Mouse (Mus musculus): ENCODE results near the gene Srrt. TPM values are rescaled to one million over a fixed set of nuclear protein-coding genes. Genes with fewer than 3 reads are reported as not detected.

Srrt gene
- polyA plus RNA-seq (2016; fragmentation: Nextera tagmentation; extraction: Ambion mirVana) = 175 and 186 TPM in 2 replicates

GRCm38 (mm10) chr5:137307071-137307912 lies at the start of gene Srrt:
Gene Srrt (minus strand): TSS chr5:137307674.
- peak within 1 kb of the TSS; percentile 98 for H3K27ac ChIP-seq
- peaks cover 39% of the 10 kb centered on the region for H3K4me1 ChIP-seq (replicated peaks)
- H3K36me3 ChIP-seq = peaks cover 77% of the 10 kb centered on the region
- H3K27me3 ChIP-seq (ENCODE audit: insufficient read depth, poor library complexity, severe bottlenecking) = no peaks in the 10 kb centered on the region
- peaks cover 8% of the 10 kb centered on the region; the same call in 1 of the 2 replicates for H3K9me3 ChIP-seq
- WGBS = under 1% methylated on average over 72 of the region's 72 CpGs
- peak within 1 kb of the TSS; percentile 92 for H3K4me3 ChIP-seq
- DNase-seq (ENCODE audit: low spot score) = peak; percentile 94

- no peak for DNase-seq (ENCODE audit: low spot score)
- Histone ChIP-seq H3K9me3 (no peaks in the 10 kb centered on the region), H3K27me3 (ENCODE audit: insufficient read depth, poor library complexity, severe bottlenecking) (no peaks in the 10 kb centered on the region), H3K27ac (no peak overlapping the region), H3K4me1 (replicated peaks) (peaks cover 46% of the 10 kb centered on the region), H3K36me3 (peaks cover 68% of the 10 kb centered on the region), H3K4me3 (no peak overlapping the region)
- 90% methylated on average over 17 of the region's 17 CpGs for WGBS
Measured at GRCm38 (mm10) chr5:137354091-137354490, 46.6 kb upstream of the Srrt start.

DNA sequence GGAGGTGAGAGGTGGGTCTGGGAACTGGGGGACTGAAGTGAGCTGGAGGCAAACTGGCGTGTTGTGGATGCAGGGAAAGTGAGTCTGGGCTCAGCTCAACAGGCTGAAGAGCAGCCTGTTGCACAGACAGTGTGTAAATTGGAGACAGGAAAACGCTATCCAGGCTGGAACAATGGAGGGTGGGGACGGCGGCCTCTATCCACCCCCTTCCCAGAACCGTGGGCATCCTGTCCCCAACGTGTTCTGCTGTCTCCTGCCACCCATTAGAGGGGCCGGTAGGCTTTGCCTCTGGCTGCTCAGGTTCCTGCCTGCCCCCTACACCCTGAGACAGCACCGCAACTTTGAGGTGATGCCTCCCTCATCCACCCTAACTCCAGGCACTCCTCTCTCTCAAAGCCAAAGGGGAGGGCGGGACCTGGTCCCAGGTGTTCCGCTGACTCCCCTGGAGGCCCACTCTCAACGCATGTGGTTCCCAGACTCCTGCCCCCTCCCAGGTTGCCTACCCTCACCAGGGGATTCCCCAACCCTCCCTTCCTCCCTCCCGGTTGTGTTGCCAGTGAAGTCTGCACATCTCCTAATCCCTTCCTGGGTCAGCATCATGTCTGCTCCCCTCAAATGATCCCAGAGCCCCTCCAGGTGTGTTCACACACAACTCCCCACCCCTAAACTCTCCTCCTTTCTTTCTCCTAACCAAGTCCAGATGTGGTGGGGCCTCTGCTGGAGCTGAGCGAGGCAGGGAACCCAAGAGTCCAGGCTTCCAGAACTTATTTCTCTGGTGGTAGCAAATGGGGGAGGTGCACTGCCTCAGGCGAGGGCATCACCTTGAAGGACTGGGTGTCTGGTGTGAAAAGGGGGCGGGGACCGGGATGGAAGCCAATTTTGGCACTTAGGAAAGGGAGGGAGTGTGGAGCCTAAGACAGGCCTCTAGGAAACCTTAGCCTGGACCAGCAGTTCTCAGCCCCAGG lies 44.8 kb upstream of the Srrt start:
- 20% methylated on average over 16 of the region's 16 CpGs for WGBS
- Histone ChIP-seq H3K27me3 (ENCODE audit: insufficient read depth, poor library complexity, severe bottlenecking) (no peaks in the 10 kb centered on the region), H3K4me3 (peak overlapping the region; percentile 94), H3K27ac (peak overlapping the region; percentile 98), H3K36me3 (peaks cover 50% of the 10 kb centered on the region), H3K4me1 (replicated peaks) (peaks cover 60% of the 10 kb centered on the region), H3K9me3 (no peaks in the 10 kb centered on the region)
- DNase-seq (ENCODE audit: low spot score) = no peak

GRCm38 (mm10) chr5:137351394-137351793 lies 43.9 kb upstream of the Srrt start:
- Histone ChIP-seq H3K4me1 (replicated peaks) (peaks cover 64% of the 10 kb centered on the region), H3K27ac (peak overlapping the region; percentile 98), H3K4me3 (peak overlapping the region; percentile 94), H3K27me3 (ENCODE audit: insufficient read depth, poor library complexity, severe bottlenecking) (no peaks in the 10 kb centered on the region), H3K36me3 (peaks cover 41% of the 10 kb centered on the region), H3K9me3 (no peaks in the 10 kb centered on the region)
- whole genome bisulfite sequencing = 10% methylated on average over 4 of the region's 4 CpGs
- no peak for DNase-seq (ENCODE audit: low spot score)

- under 1% methylated on average over 8 of the region's 8 CpGs for WGBS
- H3K9me3 ChIP-seq = no peaks in the 10 kb centered on the region
- H3K4me1 ChIP-seq (replicated peaks) = peaks cover 67% of the 10 kb centered on the region
- H3K4me3 ChIP-seq = peak overlapping the region; percentile 94
- DNase-seq (ENCODE audit: low spot score) = peak; percentile 39
- H3K36me3 ChIP-seq = peaks cover 37% of the 10 kb centered on the region
- no peaks in the 10 kb centered on the region for H3K27me3 ChIP-seq (ENCODE audit: insufficient read depth, poor library complexity, severe bottlenecking)
- H3K27ac ChIP-seq = peak overlapping the region; percentile 98
Measured at GRCm38 (mm10) chr5:137351058-137351380, 43.5 kb upstream of the Srrt start.

DNA sequence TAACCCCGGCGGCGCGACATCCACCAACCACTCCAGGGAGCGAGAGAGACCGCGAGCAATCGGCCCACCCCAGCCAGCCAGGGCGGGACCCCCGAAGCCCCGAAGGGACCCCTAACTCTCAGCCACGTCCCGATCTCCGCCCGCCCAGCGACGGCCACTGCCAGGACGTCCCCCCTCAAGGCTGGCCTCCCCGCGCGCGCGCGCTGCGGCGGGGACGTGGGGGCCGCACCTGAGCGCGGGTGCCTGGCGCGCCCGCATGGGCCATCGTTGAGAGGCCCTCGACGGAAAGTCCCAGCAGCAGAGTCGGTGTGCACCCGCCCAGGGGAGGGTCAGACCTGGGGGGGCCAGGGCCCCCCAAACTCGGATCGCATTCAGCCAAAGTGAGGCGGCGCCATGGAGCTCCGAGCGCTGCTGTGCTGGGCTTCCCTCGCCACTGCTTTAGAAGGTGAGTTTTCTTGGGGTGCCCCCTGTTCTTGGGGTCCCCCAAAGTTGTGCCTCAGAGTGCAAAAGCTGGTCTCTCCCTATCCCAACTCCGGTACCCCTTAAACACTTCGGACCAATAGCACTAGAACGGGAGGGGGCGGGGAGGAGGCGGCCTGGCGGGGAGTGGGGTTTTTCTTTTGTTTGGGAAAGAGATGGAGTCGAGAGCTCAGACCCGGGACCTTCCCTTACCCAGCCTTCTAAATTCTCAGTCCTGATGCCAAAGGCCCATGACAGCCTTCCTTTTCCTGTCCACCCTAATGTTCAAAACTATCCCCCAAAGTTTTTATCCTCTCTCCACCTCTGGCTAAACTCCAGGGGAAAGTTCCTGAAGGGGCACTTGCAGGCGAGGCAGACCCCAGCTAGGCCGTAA lies 43.0 kb upstream of the Srrt start:
- no peaks in the 10 kb centered on the region for H3K27me3 ChIP-seq (ENCODE audit: insufficient read depth, poor library complexity, severe bottlenecking)
- H3K9me3 ChIP-seq = no peaks in the 10 kb centered on the region
- WGBS = under 1% methylated on average over 55 of the region's 55 CpGs
- peak overlapping the region; percentile 94 for H3K4me3 ChIP-seq
- peaks cover 31% of the 10 kb centered on the region for H3K36me3 ChIP-seq
- peaks cover 72% of the 10 kb centered on the region for H3K4me1 ChIP-seq (replicated peaks)
- peak; percentile 43 for DNase-seq (ENCODE audit: low spot score)
- H3K27ac ChIP-seq = peak overlapping the region; percentile 98

- peaks cover 23% of the 10 kb centered on the region for H3K36me3 ChIP-seq
- H3K9me3 ChIP-seq = no peaks in the 10 kb centered on the region
- WGBS = 1% methylated on average over 32 of the region's 32 CpGs
- no peaks in the 10 kb centered on the region for H3K27me3 ChIP-seq (ENCODE audit: insufficient read depth, poor library complexity, severe bottlenecking)
- DNase-seq (ENCODE audit: low spot score) = peak; percentile 96
- peaks cover 74% of the 10 kb centered on the region for H3K4me1 ChIP-seq (replicated peaks)
- H3K4me3 ChIP-seq = peak within 1 kb of the TSS; percentile 94
- peak within 1 kb of the TSS; percentile 98 for H3K27ac ChIP-seq
Measured at GRCm38 (mm10) chr5:137349384-137350204, 42.1 kb upstream of the Srrt start, which contains the start of gene Ephb4. Gene Ephb4 (plus strand): TSS chr5:137350109.

GRCm38 (mm10) chr5:137348482-137349383 lies 41.3 kb upstream of the Srrt start:
- under 1% methylated on average over 33 of the region's 33 CpGs for WGBS
- Histone ChIP-seq H3K36me3 (peaks cover 14% of the 10 kb centered on the region), H3K27ac (peak overlapping the region; percentile 98), H3K4me1 (replicated peaks) (peaks cover 71% of the 10 kb centered on the region), H3K9me3 (no peaks in the 10 kb centered on the region), H3K4me3 (peak overlapping the region; percentile 94), H3K27me3 (ENCODE audit: insufficient read depth, poor library complexity, severe bottlenecking) (no peaks in the 10 kb centered on the region)
- DNase-seq (ENCODE audit: low spot score) = peak; percentile 69

DNA sequence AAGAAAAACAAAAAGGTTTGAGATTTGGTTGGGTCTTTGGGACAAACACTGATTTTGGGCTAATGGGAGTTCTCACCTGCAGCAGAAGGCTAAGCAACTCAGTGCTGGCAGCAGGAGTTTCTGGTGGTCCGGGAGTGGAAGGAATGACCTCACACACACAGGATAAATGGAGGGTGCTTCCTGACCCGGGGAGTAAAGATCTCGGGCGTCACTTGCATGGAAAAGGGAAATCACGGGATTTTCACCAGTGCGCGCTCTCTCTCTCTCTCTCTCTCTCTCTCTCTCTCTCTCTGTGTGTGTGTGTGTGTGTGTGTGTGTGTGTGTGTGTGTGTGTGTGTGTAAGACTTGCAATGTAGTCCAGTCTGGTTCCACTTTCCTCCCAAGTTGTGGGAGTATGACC lies 40.4 kb upstream of the Srrt start:
- Histone ChIP-seq H3K27ac (peak overlapping the region; percentile 98), H3K4me3 (peak overlapping the region; percentile 94), H3K36me3 (0 out of 2 replicates have a peak, but pooled peaks cover 8% of the 10 kb centered on the region), H3K4me1 (replicated peaks) (peaks cover 66% of the 10 kb centered on the region), H3K9me3 (no peaks in the 10 kb centered on the region), H3K27me3 (ENCODE audit: insufficient read depth, poor library complexity, severe bottlenecking) (no peaks in the 10 kb centered on the region)
- peak; percentile 22 for DNase-seq (ENCODE audit: low spot score)
- WGBS = 31% methylated on average over 7 of the region's 7 CpGs

GRCm38 (mm10) chr5:137346983-137347382 lies 39.5 kb upstream of the Srrt start:
- Histone ChIP-seq H3K27me3 (ENCODE audit: insufficient read depth, poor library complexity, severe bottlenecking) (no peaks in the 10 kb centered on the region), H3K4me1 (replicated peaks) (peaks cover 57% of the 10 kb centered on the region), H3K9me3 (no peaks in the 10 kb centered on the region), H3K4me3 (no peak overlapping the region), H3K27ac (no peak overlapping the region), H3K36me3 (no peaks in the 10 kb centered on the region)
- no peak for DNase-seq (ENCODE audit: low spot score)
- WGBS = 91% methylated on average over 4 of the region's 4 CpGs

GRCm38 (mm10) chr5:137346388-137346787 lies 38.9 kb upstream of the Srrt start:
- H3K4me1 ChIP-seq (replicated peaks) = peaks cover 51% of the 10 kb centered on the region
- H3K36me3 ChIP-seq = no peaks in the 10 kb centered on the region
- H3K4me3 ChIP-seq = no peak overlapping the region
- no peak for DNase-seq (ENCODE audit: low spot score)
- no peaks in the 10 kb centered on the region for H3K9me3 ChIP-seq
- no peaks in the 10 kb centered on the region; the same call in 1 of the 2 replicates for H3K27me3 ChIP-seq (ENCODE audit: insufficient read depth, poor library complexity, severe bottlenecking)
- H3K27ac ChIP-seq = no peak overlapping the region
- WGBS = 91% methylated on average over 1 of the region's 1 CpGs
